Mouse (Mus musculus) urinary bladder, adult 2 months (tissue): ENCODE results near the gene Fbxo34. TPM values are rescaled to one million over a fixed set of nuclear protein-coding genes. Genes with fewer than 3 reads are reported as not detected.
"Not testable (repeated sequence)": the region's sequence is repeated elsewhere in the genome, so short reads cannot be mapped to it uniquely, and the experiment has no call there.

Experiments
- DNase-seq: peaks from one replicate; pipeline ENCODE4 v3.0.0; 2022; ENCODE audit warnings: low spot score
- polyA plus RNA-seq: library from polyadenylated mRNA; depleted of rRNA; stranded (reverse); fragments of >200 nt; gene quantifications from 2 replicates; pipeline ENCODE4 v1.2.3, GENCODE M21; 2012; rRNA removed

Gene Fbxo34
- polyA plus RNA-seq, 1 experiment = 16.0 TPM

DNA sequence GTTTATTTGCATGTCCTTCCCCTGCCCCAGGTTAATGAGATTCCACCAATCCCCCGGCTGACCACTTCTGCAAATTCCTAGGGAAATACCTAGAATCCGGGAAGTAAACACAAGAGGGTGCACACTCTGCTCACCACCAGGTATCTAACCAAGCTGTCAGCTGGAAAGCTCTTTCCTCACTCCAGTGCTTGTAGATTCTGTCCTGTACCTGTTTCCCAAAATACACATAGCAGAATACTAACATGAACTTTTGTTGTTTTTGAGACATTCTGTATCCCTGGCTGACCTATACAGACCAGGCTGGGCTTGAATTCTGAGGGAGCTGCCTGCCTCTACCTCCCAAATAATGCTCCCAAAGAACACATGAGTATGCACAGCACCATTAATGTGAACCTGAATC lies 110.5 kb downstream of the Fbxo34 start:
- DNase-seq = no peak

DNA sequence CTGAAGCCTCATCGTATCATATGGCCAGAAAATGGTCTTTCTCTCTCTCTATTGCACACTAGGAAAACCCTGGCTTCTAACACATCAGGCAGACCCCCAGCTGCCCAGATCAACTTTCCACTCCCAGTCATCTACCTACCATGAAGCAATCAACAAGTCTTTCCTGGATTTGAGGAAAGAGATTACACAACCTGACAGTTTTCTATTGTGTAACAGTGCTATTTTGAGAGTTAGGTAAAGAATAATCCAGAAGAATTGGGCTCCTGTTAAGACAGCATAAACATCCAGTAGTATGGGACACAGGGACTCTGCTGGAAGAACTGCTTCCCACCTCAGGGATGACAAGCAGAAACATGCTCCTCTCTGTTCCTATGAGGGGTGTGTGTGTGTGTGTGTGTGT lies 112.3 kb downstream of the Fbxo34 start:
- DNase-seq = no peak

- DNase-seq = no peak
Observed at GRCm38 (mm10) chr14:47563106-47563505, 112.9 kb downstream of the Fbxo34 start.

GRCm38 (mm10) chr14:47567962-47568652 lies 117.9 kb downstream of the Fbxo34 start:
- peak; percentile 82 for DNase-seq

- DNase-seq = not testable (repeated sequence)
Observed at GRCm38 (mm10) chr14:47570549-47570948, 120.3 kb downstream of the Fbxo34 start, which contains the start of gene Atg14. Gene Atg14, minus strand, starts transcription at chr14:47570649.

GRCm38 (mm10) chr14:47572707-47573106 lies 122.5 kb downstream of the Fbxo34 start:
- no peak for DNase-seq

DNA sequence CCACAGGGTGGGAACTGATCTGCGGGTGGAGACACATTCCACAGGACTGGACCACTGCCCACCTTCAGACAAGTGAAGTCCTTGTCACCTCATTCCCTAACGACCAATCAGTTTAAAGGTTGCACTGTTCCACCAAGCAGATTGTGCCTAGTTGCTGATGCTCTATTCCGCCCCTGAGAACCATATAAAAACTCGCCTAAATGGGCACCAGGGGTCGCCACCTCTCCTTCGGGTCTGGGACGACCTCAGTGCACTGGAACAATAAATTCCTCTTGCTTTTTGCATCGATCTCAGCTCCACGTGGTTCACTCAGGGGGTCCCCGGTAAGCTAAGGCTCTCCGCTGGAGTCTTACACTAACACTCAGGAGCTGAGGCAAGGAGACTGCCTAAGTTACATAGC lies 124.5 kb downstream of the Fbxo34 start:
- DNase-seq = no peak

DNA sequence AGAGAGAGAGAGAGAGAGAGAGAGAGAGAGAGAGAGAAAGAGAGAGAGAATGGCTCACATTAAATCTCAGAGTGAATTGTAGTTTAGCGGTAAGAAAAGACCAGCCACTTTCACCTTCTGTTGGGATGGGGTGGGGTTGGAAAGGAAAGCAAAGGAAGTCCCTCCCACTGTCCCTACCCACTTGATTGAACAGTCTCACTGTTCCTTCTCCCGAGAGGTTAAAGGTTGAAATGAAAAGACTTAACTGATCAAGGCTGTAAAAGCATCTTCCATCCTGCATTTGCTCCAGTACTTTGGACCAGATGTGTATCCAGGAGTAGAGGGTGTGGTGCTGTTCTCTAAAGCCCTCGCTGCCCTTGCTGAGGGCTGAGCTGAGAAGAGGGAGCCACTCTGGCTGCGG lies 126.5 kb downstream of the Fbxo34 start:
- DNase-seq = no peak

DNA sequence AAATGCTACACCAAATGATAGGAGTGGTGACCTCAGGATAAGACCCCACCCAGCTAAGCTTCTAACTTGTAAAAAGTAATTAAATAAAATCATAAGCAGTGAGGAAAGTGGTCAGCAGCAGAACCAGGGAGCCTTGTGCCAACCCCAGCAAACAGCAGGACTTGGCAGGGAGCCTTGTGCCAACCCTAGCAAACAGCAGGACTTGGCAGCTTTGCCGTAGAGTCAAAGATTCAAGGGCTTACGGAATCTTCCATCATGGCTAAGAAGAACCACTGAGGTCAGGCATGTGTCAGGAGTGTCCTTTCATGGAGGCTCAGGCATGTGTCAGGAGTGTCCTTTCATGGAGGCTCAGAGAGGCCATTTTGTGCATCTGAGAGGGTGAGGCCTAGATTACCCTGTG lies 127.9 kb downstream of the Fbxo34 start:
- DNase-seq = no peak

DNA sequence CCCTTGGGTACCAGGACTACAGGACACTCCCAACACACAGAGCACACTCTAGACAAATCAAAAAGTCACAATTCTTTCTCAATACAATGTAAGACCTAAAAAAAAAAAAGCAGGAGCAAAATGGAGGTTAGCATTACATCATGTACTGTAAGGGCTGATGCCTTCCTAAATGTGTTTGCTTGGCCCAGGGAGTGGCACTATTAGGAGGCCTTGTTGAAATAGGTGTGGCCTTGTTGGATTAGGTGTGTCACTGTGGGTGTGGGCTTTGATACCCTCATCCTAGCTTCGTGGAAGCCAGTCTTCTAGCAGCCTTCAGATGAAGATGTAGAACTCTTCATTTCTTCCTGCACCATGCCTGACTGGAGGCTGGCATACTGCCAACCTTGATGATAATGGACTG lies 131.1 kb downstream of the Fbxo34 start:
- no peak for DNase-seq

Other genes with a start within 250 kb of the Fbxo34 start
- gene Wdhd1, start 173.6 kb upstream of the Fbxo34 start, polyA plus RNA-seq = 2.4 and 4.2 TPM in 2 replicates
- gene Socs4, start 173.5 kb upstream of the Fbxo34 start, polyA plus RNA-seq = 7.4 and 8.7 TPM in 2 replicates
- 31.4 and 37.3 TPM in 2 replicates for gene Mapk1ip1l, start 152.2 kb upstream of the Fbxo34 start, polyA plus RNA-seq
- 252 and 279 TPM in 2 replicates for gene Lgals3, start 82.7 kb upstream of the Fbxo34 start, polyA plus RNA-seq
- 2.4 and 2.8 TPM in 2 replicates for gene Dlgap5, start 32.0 kb upstream of the Fbxo34 start, polyA plus RNA-seq
- 10.9 and 13.1 TPM in 2 replicates for gene Atg14, start 120.2 kb downstream of the Fbxo34 start, polyA plus RNA-seq
- gene Ktn1, start 198.0 kb downstream of the Fbxo34 start, polyA plus RNA-seq = 50.8 and 54.8 TPM in 2 replicates